Mouse (Mus musculus) forebrain, embryonic 16.5 days (tissue): ENCODE measurements around the gene Ireb2. TPM values are rescaled to one million over a fixed set of nuclear protein-coding genes. Genes with fewer than 3 reads are reported as not detected.
"Not testable (repeated sequence)": the region's sequence is repeated elsewhere in the genome, so short reads cannot be mapped to it uniquely, and the experiment has no call there.

Experiments
- ATAC-seq: fragments of 200-750 bp; cut with Nextera tagmentation; 2 replicates; pipeline ENCODE4 v1.8.0; 2017; ENCODE audit warnings: mild to moderate bottlenecking, moderate library complexity
- H3K27ac ChIP-seq: fragments of 300-500 bp; sonication (generic); 2 replicates; pipeline ENCODE4 v1.5.1; 2014; ENCODE audit warnings: low read length, control low read depth
- H3K27me3 ChIP-seq: fragments of 300-500 bp; sonication (generic); replicated peaks from 2 replicates; pipeline ENCODE4 v1.6.1; 2014; ENCODE audit warnings: low read length; ENCODE audit not compliant: control insufficient read depth, insufficient read depth
- H3K36me3 ChIP-seq: fragments of 300-500 bp; sonication (generic); 2 replicates; pipeline ENCODE4 v1.6.1; 2014; ENCODE audit not compliant: control insufficient read depth, insufficient read depth
- H3K4me1 ChIP-seq: fragments of 300-500 bp; sonication (generic); replicated peaks from 2 replicates; pipeline ENCODE4 v1.6.1; 2014; ENCODE audit warnings: low read length; ENCODE audit not compliant: control insufficient read depth, insufficient read depth
- H3K4me2 ChIP-seq: fragments of 300-500 bp; sonication (generic); 2 replicates; pipeline ENCODE4 v1.6.1; 2014; ENCODE audit warnings: mild to moderate bottlenecking, low read length, control low read depth
- H3K4me3 ChIP-seq: fragments of 300-500 bp; sonication (generic); replicated peaks from 2 replicates; pipeline ENCODE4 v1.5.1; 2014; ENCODE audit warnings: mild to moderate bottlenecking, low read length, control low read depth
- H3K9ac ChIP-seq: fragments of 300-500 bp; sonication (generic); replicated peaks from 2 replicates; pipeline ENCODE4 v1.6.1; 2014; ENCODE audit warnings: low read depth, low read length, control low read depth
- H3K9me3 ChIP-seq: fragments of 300-500 bp; sonication (generic); 2 replicates; pipeline ENCODE4 v1.6.1; 2016; ENCODE audit warnings: low read length; ENCODE audit not compliant: control insufficient read depth
- WGBS: fragments of 180-500 bp; shearing (Covaris S2); extraction: QIAGEN DNeasy Blood & Tissue Kit; methylation state at CpG from one replicate; pipeline ENCODE4 v1.1.7; 2014; 5-methylcytosine and 5-hydroxymethylcytosine counted together
- polyA plus RNA-seq: library from polyadenylated mRNA; unstranded; fragments of >200 nt; fragmentation: Nextera tagmentation; extraction: Ambion mirVana; gene quantifications from 2 replicates; pipeline ENCODE4 v1.2.1, GENCODE M21; 2015

Gene Ireb2
- 53.5 and 60.9 TPM in 2 replicates for polyA plus RNA-seq

GRCm38 (mm10) chr9:54863363-54864281, at the start of gene Ireb2:
Gene Ireb2 (plus strand): TSS chr9:54863789.
- Histone ChIP-seq H3K4me2 (peak within 1 kb of the TSS; percentile 83), H3K9me3 (no peaks in the 10 kb centered on the region), H3K4me1 (peaks cover 31% of the 10 kb centered on the region), H3K9ac (peak within 1 kb of the TSS; percentile 100), H3K27me3 (no peaks in the 10 kb centered on the region), H3K27ac (peak within 1 kb of the TSS; percentile 96), H3K4me3 (peak within 1 kb of the TSS; percentile 100), H3K36me3 (peaks cover 13% of the 10 kb centered on the region)
- under 1% methylated on average over 67 of the region's 72 CpGs for WGBS
- peak; percentile 99 for ATAC-seq

- no peak overlapping the region for H3K27ac ChIP-seq
- H3K9ac ChIP-seq: no peak overlapping the region
- H3K27me3 ChIP-seq: no peaks in the 10 kb centered on the region
- ATAC-seq: no peak
- H3K4me2 ChIP-seq: no peak overlapping the region
- H3K4me1 ChIP-seq: no peaks in the 10 kb centered on the region; the same call in 1 of the 2 replicates
- 62% methylated on average over 10 of the region's 10 CpGs for WGBS
- H3K9me3 ChIP-seq: no peaks in the 10 kb centered on the region
- H3K36me3 ChIP-seq: no peaks in the 10 kb centered on the region
- no peak overlapping the region for H3K4me3 ChIP-seq
Observed at GRCm38 (mm10) chr9:54816508-54817201, 46.9 kb upstream of the Ireb2 start.

- 55% methylated on average over 5 of the region's 5 CpGs for WGBS
- ATAC-seq: peak; percentile 87
- H3K27me3 ChIP-seq: no peaks in the 10 kb centered on the region
Observed at GRCm38 (mm10) chr9:54821442-54822100, 42.0 kb upstream of the Ireb2 start.

GRCm38 (mm10) chr9:54829760-54830159, 33.8 kb upstream of the Ireb2 start:
- Histone ChIP-seq H3K9ac (no peak overlapping the region), H3K36me3 (no peaks in the 10 kb centered on the region), H3K9me3 (no peaks in the 10 kb centered on the region), H3K27me3 (no peaks in the 10 kb centered on the region), H3K4me2 (no peak overlapping the region), H3K4me3 (no peak overlapping the region), H3K27ac (no peak overlapping the region), H3K4me1 (no peaks in the 10 kb centered on the region)
- ATAC-seq: no peak
- WGBS: 32% methylated on average over 2 of the region's 2 CpGs

More at GRCm38 (mm10) chr9:54821442-54822100, 42.0 kb upstream of the Ireb2 start:
- Histone ChIP-seq H3K27ac (no peak overlapping the region), H3K36me3 (no peaks in the 10 kb centered on the region), H3K4me3 (no peak overlapping the region), H3K4me2 (no peak overlapping the region), H3K4me1 (no peaks in the 10 kb centered on the region; the same call in 1 of the 2 replicates), H3K9me3 (no peaks in the 10 kb centered on the region), H3K9ac (no peak overlapping the region)

GRCm38 (mm10) chr9:54830624-54831023, 33.0 kb upstream of the Ireb2 start:
- Histone ChIP-seq H3K9me3 (no peaks in the 10 kb centered on the region), H3K4me3 (no peak overlapping the region), H3K27ac (no peak overlapping the region), H3K4me2 (no peak overlapping the region), H3K36me3 (no peaks in the 10 kb centered on the region), H3K4me1 (no peaks in the 10 kb centered on the region), H3K27me3 (no peaks in the 10 kb centered on the region), H3K9ac (no peak overlapping the region)
- ATAC-seq: no peak
- 48% methylated on average over 3 of the region's 3 CpGs for WGBS

- H3K9ac ChIP-seq: no peak overlapping the region
- no peak overlapping the region for H3K4me3 ChIP-seq
- no peaks in the 10 kb centered on the region for H3K36me3 ChIP-seq
- no peak overlapping the region for H3K4me2 ChIP-seq
- no peak overlapping the region for H3K27ac ChIP-seq
- H3K9me3 ChIP-seq: no peaks in the 10 kb centered on the region
- WGBS: 70% methylated on average over 1 of the region's 1 CpGs
- no peak for ATAC-seq
- no peaks in the 10 kb centered on the region for H3K27me3 ChIP-seq
- no peaks in the 10 kb centered on the region for H3K4me1 ChIP-seq
Observed at GRCm38 (mm10) chr9:54833831-54834230, 29.8 kb upstream of the Ireb2 start.

GRCm38 (mm10) chr9:54835951-54836717, 27.5 kb upstream of the Ireb2 start:
- not testable (repeated sequence) for H3K4me1 ChIP-seq, H3K27me3 ChIP-seq, H3K9ac ChIP-seq, H3K4me2 ChIP-seq, H3K27ac ChIP-seq, H3K4me3 ChIP-seq, H3K36me3 ChIP-seq, H3K9me3 ChIP-seq, ATAC-seq
- WGBS: 82% methylated on average over 6 of the region's 6 CpGs

GRCm38 (mm10) chr9:54837835-54838234, 25.8 kb upstream of the Ireb2 start:
- no peak overlapping the region for H3K9ac ChIP-seq
- no peaks in the 10 kb centered on the region for H3K9me3 ChIP-seq
- ATAC-seq: no peak
- no peak overlapping the region for H3K4me3 ChIP-seq
- no peak overlapping the region for H3K27ac ChIP-seq
- H3K4me1 ChIP-seq: no peaks in the 10 kb centered on the region
- H3K4me2 ChIP-seq: no peak overlapping the region
- no peaks in the 10 kb centered on the region for H3K36me3 ChIP-seq
- H3K27me3 ChIP-seq: no peaks in the 10 kb centered on the region
- WGBS: 63% methylated on average over 7 of the region's 7 CpGs
